Mouse (Mus musculus) bone marrow macrophage, adult 2 months (primary cell): ENCODE data around the gene Olfr318. TPM values are rescaled to one million over a fixed set of nuclear protein-coding genes. Genes with fewer than 3 reads are reported as not detected.

Experiments used
- H3K27ac ChIP-seq: 2 replicates; pipeline ENCODE4 v1.5.1; 2012; ENCODE audit warnings: low read depth, low read length; ENCODE audit not compliant: insufficient read depth
- H3K4me1 ChIP-seq: 2 replicates; pipeline ENCODE4 v1.6.1; 2012; ENCODE audit warnings: low read length; ENCODE audit not compliant: control insufficient read depth, insufficient read depth
- H3K4me3 ChIP-seq: 2 replicates; pipeline ENCODE4 v1.5.1; 2012; ENCODE audit warnings: mild to moderate bottlenecking, low read length, moderate library complexity; ENCODE audit not compliant: insufficient read depth
- CTCF ChIP-seq: IDR thresholded peaks from 2 replicates; pipeline ENCODE4 v1.5.1; 2012; ENCODE audit warnings: low read depth, mild to moderate bottlenecking, low read length, moderate library complexity
- POLR2A ChIP-seq: IDR thresholded peaks from 2 replicates; pipeline ENCODE4 v1.6.1; 2012; ENCODE audit warnings: mild to moderate bottlenecking, low read depth, low read length, borderline replicate concordance
- polyA plus RNA-seq: library from polyadenylated mRNA; stranded (reverse); fragments of >200 nt; gene quantifications from 2 replicates; pipeline ENCODE4 v1.2.4, GENCODE M21; 2012; ENCODE audit not compliant: missing spikeins, insufficient read depth, insufficient read length

Olfr318 gene
- polyA plus RNA-seq, 1 experiment, result not detected

DNA sequence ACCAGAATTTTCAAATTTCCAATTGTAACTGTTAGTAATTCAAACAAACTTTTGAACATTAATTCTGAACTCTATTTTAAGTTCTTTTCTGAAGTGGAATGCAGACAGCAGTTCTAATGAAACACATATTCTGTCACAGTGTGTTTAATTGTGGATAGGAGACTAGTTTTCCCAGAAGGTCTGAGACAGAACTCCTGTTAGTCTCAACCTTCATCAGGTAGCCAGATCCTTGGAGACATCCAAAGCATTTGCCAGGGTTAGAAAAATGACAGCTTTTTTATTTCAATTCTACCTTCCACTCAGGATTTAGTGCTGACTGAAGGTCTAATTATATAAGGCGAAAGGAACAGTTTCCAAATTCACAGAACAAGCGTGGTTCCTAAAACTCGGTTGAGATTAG lies 25.0 kb downstream of the Olfr318 start, which contains the start of gene Olfr319:
Gene Olfr319 (plus strand): TSS at position 301 of the 400 bp plus-strand sequence.
- no peak within 1 kb of the TSS for H3K4me3 ChIP-seq
- no peaks in the 10 kb centered on the region for H3K4me1 ChIP-seq
- no peak for TF ChIP-seq POLR2A
- TF ChIP-seq CTCF, result no peak
- no peak within 1 kb of the TSS for H3K27ac ChIP-seq

DNA sequence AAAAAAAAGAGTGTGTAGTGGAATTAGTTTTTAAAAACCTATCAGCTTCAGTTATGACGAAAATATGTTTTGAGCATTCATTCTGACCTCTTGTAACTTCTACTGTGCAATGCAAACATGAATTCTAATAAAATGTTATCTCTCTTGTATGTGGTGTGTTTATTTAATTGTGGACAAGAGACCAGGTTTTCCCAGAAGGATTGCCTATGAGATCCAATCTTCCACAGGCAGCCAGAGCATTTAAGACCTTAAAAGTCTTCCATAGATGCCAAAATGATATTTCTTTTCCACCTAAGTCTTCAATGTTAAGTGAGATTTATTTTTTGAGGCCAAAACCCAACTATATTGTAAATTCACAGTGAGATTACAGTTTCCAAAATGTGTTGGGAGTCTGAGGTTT lies 43.0 kb downstream of the Olfr318 start, which contains the start of gene Olfr320:
Gene Olfr320 (plus strand): TSS at position 301 of the 400 bp plus-strand sequence.
- Histone ChIP-seq H3K4me3 (no peak within 1 kb of the TSS), H3K4me1 (no peaks in the 10 kb centered on the region), H3K27ac (no peak within 1 kb of the TSS)
- TF ChIP-seq POLR2A (no peak), CTCF (no peak)

DNA sequence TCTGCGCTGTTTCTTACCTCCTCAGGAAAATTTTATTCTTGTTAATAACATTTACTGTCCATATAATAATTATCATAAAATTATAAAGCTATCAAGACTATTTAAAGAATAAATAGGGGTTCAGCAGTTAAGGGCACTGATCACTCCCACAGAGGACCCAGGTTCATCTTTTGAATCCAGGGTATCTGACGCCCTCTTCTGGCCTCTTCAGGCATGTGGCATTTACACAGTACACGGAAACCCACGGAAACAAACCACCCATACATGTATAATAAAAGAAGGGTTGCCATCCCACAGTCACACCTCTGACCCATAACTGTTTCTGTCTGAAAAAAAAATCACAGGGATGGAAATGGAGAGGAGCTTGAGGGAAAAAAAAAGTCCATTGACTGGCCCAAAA lies 52.0 kb downstream of the Olfr318 start:
- TF ChIP-seq POLR2A (no peak), CTCF (no peak)
- no peak overlapping the region for H3K27ac ChIP-seq
- H3K4me3 ChIP-seq, result no peak overlapping the region
- H3K4me1 ChIP-seq, result no peaks in the 10 kb centered on the region

DNA sequence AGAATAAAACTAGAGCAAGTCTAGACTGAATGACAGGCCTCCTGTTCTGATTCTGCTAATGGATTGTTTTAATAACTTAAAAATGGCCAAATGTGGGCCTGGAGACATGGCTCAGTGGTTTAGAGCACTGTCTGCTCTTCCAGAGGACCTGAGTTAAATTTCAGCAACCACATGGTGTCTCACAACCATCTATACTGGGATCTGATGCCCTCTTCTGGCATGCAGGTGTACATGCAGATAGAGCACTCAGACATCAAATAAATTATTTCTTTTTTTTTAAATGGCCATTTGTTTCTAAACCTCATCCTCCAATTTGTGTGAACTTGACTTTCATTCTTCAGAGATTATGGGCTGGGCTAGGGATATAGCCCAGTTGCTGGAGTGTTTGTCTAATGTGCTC lies 54.6 kb downstream of the Olfr318 start:
- Histone ChIP-seq H3K4me1 (no peaks in the 10 kb centered on the region), H3K27ac (no peak overlapping the region), H3K4me3 (no peak overlapping the region)
- TF ChIP-seq CTCF, result no peak
- no peak for TF ChIP-seq POLR2A

Other genes starting within 250 kb of the Olfr318 start
- gene Olfr332, start 231.5 kb downstream of the Olfr318 start, polyA plus RNA-seq, result not detected in 2 replicates
- gene Olfr331, start 221.4 kb downstream of the Olfr318 start, polyA plus RNA-seq, result not detected in 2 replicates
- gene Olfr330, start 189.2 kb downstream of the Olfr318 start, polyA plus RNA-seq, result not detected in 2 replicates
- gene Olfr329-ps, start 177.6 kb downstream of the Olfr318 start, polyA plus RNA-seq, result not detected in 2 replicates
- gene Olfr328, start 168.4 kb downstream of the Olfr318 start, polyA plus RNA-seq, result not detected in 2 replicates
- not detected in 2 replicates for gene Olfr224, start 153.5 kb downstream of the Olfr318 start, polyA plus RNA-seq
- not detected in 2 replicates for gene Olfr325, start 146.3 kb downstream of the Olfr318 start, polyA plus RNA-seq
- not detected in 2 replicates for gene Olfr324, start 128.9 kb downstream of the Olfr318 start, polyA plus RNA-seq
- gene 2210407C18Rik, start 107.9 kb downstream of the Olfr318 start, polyA plus RNA-seq, result not detected in 2 replicates
- not detected in 2 replicates for gene Olfr323, start 93.5 kb downstream of the Olfr318 start, polyA plus RNA-seq
- not detected in 2 replicates for gene Trim58, start 83.5 kb downstream of the Olfr318 start, polyA plus RNA-seq
- not detected in 2 replicates for gene Olfr322, start 65.2 kb downstream of the Olfr318 start, polyA plus RNA-seq
- not detected in 2 replicates for gene Olfr320, start 42.9 kb downstream of the Olfr318 start, polyA plus RNA-seq
- gene Olfr319, start 24.9 kb downstream of the Olfr318 start, polyA plus RNA-seq, result not detected in 2 replicates
- gene Olfr317, start 15.2 kb upstream of the Olfr318 start, polyA plus RNA-seq, result not detected in 2 replicates
- not detected in 2 replicates for gene Olfr316, start 28.7 kb upstream of the Olfr318 start, polyA plus RNA-seq
- not detected in 2 replicates for gene Olfr315, start 49.2 kb upstream of the Olfr318 start, polyA plus RNA-seq
- gene Olfr314, start 58.9 kb upstream of the Olfr318 start, polyA plus RNA-seq, result not detected in 2 replicates
- not detected in 2 replicates for gene Fam183b, start 77.9 kb upstream of the Olfr318 start, polyA plus RNA-seq
- gene Olfr313, start 91.0 kb upstream of the Olfr318 start, polyA plus RNA-seq, result not detected in 2 replicates
- not detected in 2 replicates for gene Olfr312, start 105.2 kb upstream of the Olfr318 start, polyA plus RNA-seq
- gene Olfr311, start 115.2 kb upstream of the Olfr318 start, polyA plus RNA-seq, result not detected in 2 replicates
- 3.8 and 5.3 TPM in 2 replicates for gene Gm12258, start 123.1 kb upstream of the Olfr318 start, polyA plus RNA-seq
- 3.6 and 4.5 TPM in 2 replicates for gene 2810021J22Rik, start 143.2 kb upstream of the Olfr318 start, polyA plus RNA-seq
- gene Zfp39, start 180.2 kb upstream of the Olfr318 start, polyA plus RNA-seq, result 3.3 and 4.0 TPM in 2 replicates
- gene Btnl10, start 193.9 kb upstream of the Olfr318 start, polyA plus RNA-seq, result not detected in 2 replicates
- 99.5 and 112 TPM in 2 replicates for gene Rnf187, start 214.9 kb upstream of the Olfr318 start, polyA plus RNA-seq
- 1.4 TPM in 1 of 2 replicates, not detected in the other for gene Hist3h2ba, start 224.9 kb upstream of the Olfr318 start, polyA plus RNA-seq
- gene Hist3h2a, start 230.7 kb upstream of the Olfr318 start, polyA plus RNA-seq, result 32.0 and 37.9 TPM in 2 replicates
- 0.28 TPM in 1 of 2 replicates, not detected in the other for gene Trim17, start 230.7 kb upstream of the Olfr318 start, polyA plus RNA-seq